In the genomic region with DNA sequence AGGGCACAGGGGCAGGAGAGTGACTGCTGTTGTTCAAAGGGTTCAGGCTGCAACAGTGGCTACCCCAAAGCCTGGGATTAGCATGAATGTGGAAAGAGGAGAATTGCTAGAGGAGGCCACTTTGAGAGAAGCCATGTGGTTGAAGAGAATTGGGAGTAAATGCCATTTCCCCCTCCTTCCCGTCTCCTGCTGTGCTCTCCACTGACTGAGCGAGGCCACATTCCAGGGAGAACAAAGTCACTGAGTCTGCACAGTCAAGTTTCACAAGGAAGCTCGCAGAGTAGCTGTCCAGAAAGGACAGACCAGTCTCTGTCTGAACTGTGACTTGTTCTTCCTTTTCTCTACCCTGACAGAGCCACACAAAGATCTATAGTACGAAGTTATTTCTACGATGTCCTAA, we compare ENCODE assay signal across 27 mouse cellular contexts. TPM values are rescaled to one million over a fixed set of nuclear protein-coding genes. Genes with fewer than 3 reads are reported as not detected.
DNase-seq lines count a peak whose midpoint lies in the region; ATAC-seq and TF ChIP-seq lines count a peak whose summit lies in the region.
"Had no signal": no experiment of that assay in that cellular context is flagged by ENCODE, and none has a peak within 500 bp of the region (broad histone marks: within the 10 kb centered on the region; RNA-seq: fewer than 3 reads in every experiment).

No protein-coding gene starts in this region.

- H3K9me3 ChIP-seq in midbrain, embryonic 10.5 days (replicated peaks): no peaks in the 10 kb centered on the region
- H3K9me3 ChIP-seq in midbrain, embryonic 14.5 days (ENCODE audit: control insufficient read depth, low read length): no peaks in the 10 kb centered on the region
- H3K9me3 ChIP-seq: embryonic facial prominence, embryonic 15.5 days; forebrain, embryonic 15.5 days; heart, embryonic 13.5 days; intestine, embryonic 15.5 days; limb, embryonic 13.5 days; liver, embryonic 12.5 days; megakaryocyte, embryonic 14.5 days had no signal

- no peak overlapping the region for H3K9ac ChIP-seq in midbrain, embryonic 14.5 days (replicated peaks; ENCODE audit: low read length)
- H3K9ac ChIP-seq: embryonic facial prominence, embryonic 15.5 days; forebrain, embryonic 15.5 days; heart, embryonic 13.5 days; intestine, embryonic 15.5 days; limb, embryonic 13.5 days; liver, embryonic 12.5 days had no signal

- no peak overlapping the region for H3K27ac ChIP-seq in midbrain, embryonic 10.5 days (replicated peaks)
- H3K27ac ChIP-seq in midbrain, embryonic 14.5 days (replicated peaks; ENCODE audit: low read depth, low read length): no peak overlapping the region
- H3K27ac ChIP-seq: embryonic facial prominence, embryonic 15.5 days; forebrain, embryonic 15.5 days; heart, adult 2 months; heart, embryonic 13.5 days; intestine, embryonic 15.5 days; limb, embryonic 13.5 days; liver, embryonic 12.5 days had no signal

- H3K4me2 ChIP-seq in midbrain, embryonic 14.5 days (ENCODE audit: low read length): no peak overlapping the region
- H3K4me2 ChIP-seq in myocyte (ENCODE audit: low read depth): peak overlapping the region; percentile 53
- H3K4me2 ChIP-seq: embryonic facial prominence, embryonic 15.5 days; forebrain, embryonic 15.5 days; heart, embryonic 13.5 days; intestine, embryonic 15.5 days; limb, embryonic 13.5 days; liver, embryonic 12.5 days had no signal

- ATAC-seq in midbrain, embryonic 14.5 days (ENCODE audit: low FRiP score, low TSS enrichment): no peak
- ATAC-seq: forebrain, embryonic 15.5 days; hindbrain, embryonic 16.5 days; intestine, embryonic 15.5 days; liver, embryonic 12.5 days; midbrain, embryonic 16.5 days had no signal

- H3K4me3 ChIP-seq in midbrain, embryonic 10.5 days: no peak overlapping the region
- no peak overlapping the region for H3K4me3 ChIP-seq in midbrain, embryonic 14.5 days (replicated peaks; ENCODE audit: low read depth, low read length)
- no peak overlapping the region for H3K4me3 ChIP-seq in myocyte
- H3K4me3 ChIP-seq: embryonic facial prominence, embryonic 15.5 days; forebrain, embryonic 15.5 days; heart, adult 2 months; heart, embryonic 13.5 days; intestine, embryonic 15.5 days; limb, embryonic 13.5 days; liver, embryonic 12.5 days; megakaryocyte, embryonic 14.5 days had no signal

- H3K36me3 ChIP-seq in midbrain, embryonic 10.5 days: no peaks in the 10 kb centered on the region
- no peaks in the 10 kb centered on the region for H3K36me3 ChIP-seq in midbrain, embryonic 14.5 days (ENCODE audit: control insufficient read depth, insufficient read depth, low read length)
- H3K36me3 ChIP-seq in myocyte (ENCODE audit: control insufficient read depth, insufficient read depth): no peaks in the 10 kb centered on the region
- H3K36me3 ChIP-seq: embryonic facial prominence, embryonic 15.5 days; forebrain, embryonic 15.5 days; heart, embryonic 13.5 days; intestine, embryonic 15.5 days; limb, embryonic 13.5 days; liver, embryonic 12.5 days had no signal

- H3K79me2 ChIP-seq in myocyte (ENCODE audit: control insufficient read depth, insufficient read depth): no peaks in the 10 kb centered on the region

- no peak for TF ChIP-seq POLR2A in myocyte (IDR thresholded peaks at IDR 0.05; ENCODE audit: insufficient read length, low read depth)

- H3K4me1 ChIP-seq in midbrain, embryonic 10.5 days: peaks cover 11% of the 10 kb centered on the region
- H3K4me1 ChIP-seq in midbrain, embryonic 14.5 days (ENCODE audit: control insufficient read depth, insufficient read depth, low read length): no peaks in the 10 kb centered on the region
- H3K4me1 ChIP-seq: embryonic facial prominence, embryonic 15.5 days; forebrain, embryonic 15.5 days; intestine, embryonic 15.5 days had no signal

- peak; percentile 12 for DNase-seq in adrenal gland, postnatal 14 days
- no peak for DNase-seq in adrenal gland, postnatal 25 days
- peak; percentile 19 for DNase-seq in midbrain, embryonic 10.5 days (ENCODE audit: low spot score)
- DNase-seq in midbrain, embryonic 14.5 days: no peak
- DNase-seq in embryo, embryonic 10 days (ENCODE audit: low spot score): peak; percentile 52
- DNase-seq in frontal cortex, postnatal 14 days (ENCODE audit: low spot score in 2 of 2): no peak
- no peak for DNase-seq in right cerebral cortex, postnatal 25 days
- DNase-seq: adrenal gland, postnatal 10 days; gastrocnemius, postnatal 36 days; heart, adult 2 months; heart, postnatal 14 days; kidney, adult 9 months; kidney, postnatal 25 days; layer of hippocampus, postnatal 36 days; lung, adult 18-20 months; lung, postnatal 14 days; spleen, adult 18-20 months had no signal

- 38% methylated on average over 5 of the region's 5 CpGs for WGBS in midbrain, embryonic 10.5 days
- WGBS in midbrain, embryonic 14.5 days: 27% methylated on average over 5 of the region's 5 CpGs

- no peaks in the 10 kb centered on the region for H3K27me3 ChIP-seq in midbrain, embryonic 10.5 days (ENCODE audit: low read depth, poor library complexity, severe bottlenecking)
- no peaks in the 10 kb centered on the region for H3K27me3 ChIP-seq in midbrain, embryonic 14.5 days (ENCODE audit: control insufficient read depth, insufficient read depth, low read length)
- no peaks in the 10 kb centered on the region for H3K27me3 ChIP-seq in myocyte (ENCODE audit: control insufficient read depth, insufficient read depth, insufficient read length)
- H3K27me3 ChIP-seq: embryonic facial prominence, embryonic 15.5 days; forebrain, embryonic 15.5 days; heart, embryonic 13.5 days; intestine, embryonic 15.5 days; limb, embryonic 13.5 days; liver, embryonic 12.5 days had no signal

- H3ac ChIP-seq in myocyte (ENCODE audit: control insufficient read depth, insufficient read length): no peak overlapping the region

TF ChIP-seq in myocyte, 11 proteins besides CTCF, POLR2A, EP300 and RAD21:
- TF ChIP-seq MYOD1 (IDR thresholded peaks at IDR 0.05; ENCODE audit: control insufficient read depth in 1 of 3, insufficient read length in 2 of 3, low read depth in 2 of 3): peak in 2 of 3 experiments; percentile 33 to 52
- no peak for TF ChIP-seq TCF12 (IDR thresholded peaks at IDR 0.05; ENCODE audit: insufficient read depth, poor library complexity, severe bottlenecking)
- TF ChIP-seq MYOG (IDR thresholded peaks at IDR 0.05; ENCODE audit: control insufficient read depth in 1 of 3, insufficient read depth in 1 of 3, insufficient read length in 2 of 3, low read depth in 2 of 3): peak in 1 of 3 experiments; percentile 10

RNA-seq across cellular contexts. Expression of gene Nck2, which starts 47.9 kb away (rescaled TPM):
- 28.1 and 29.2 TPM in 2 replicates for total RNA-seq in adrenal gland, postnatal 14 days (2021)
- 33.1 and 34.5 TPM in 2 replicates for total RNA-seq in adrenal gland, postnatal 25 days (2021)
- polyA plus RNA-seq in midbrain, embryonic 10.5 days (2016; fragmentation: Nextera tagmentation; extraction: Ambion mirVana): 35.0 and 36.8 TPM in 2 replicates
- polyA plus RNA-seq in midbrain, embryonic 14.5 days (2014; fragmentation: Nextera tagmentation; extraction: Ambion mirVana): 37.9 and 38.8 TPM in 2 replicates
- polyA plus RNA-seq in myocyte (2012; fragmentation: generic; extraction: Trizol): 18.4 TPM

Comparison
In these comparisons a context has a peak if more than half of its experiments do, and no peak if none do; other contexts are left out.
1. DNase-seq: peak in adrenal gland, postnatal 14 days (single experiment), midbrain, embryonic 10.5 days (single experiment) and embryo, embryonic 10 days (single experiment); none in adrenal gland, postnatal 25 days (single experiment), midbrain, embryonic 14.5 days (single experiment), frontal cortex, postnatal 14 days (0 of 2) and right cerebral cortex, postnatal 25 days (single experiment).